Mouse (Mus musculus): ENCODE measurements around the gene Anks1b. TPM values are rescaled to one million over a fixed set of nuclear protein-coding genes. Genes with fewer than 3 reads are reported as not detected.

Anks1b gene
- total RNA-seq, 2 experiments from 2014 or later: 488 to 500 TPM

DNA sequence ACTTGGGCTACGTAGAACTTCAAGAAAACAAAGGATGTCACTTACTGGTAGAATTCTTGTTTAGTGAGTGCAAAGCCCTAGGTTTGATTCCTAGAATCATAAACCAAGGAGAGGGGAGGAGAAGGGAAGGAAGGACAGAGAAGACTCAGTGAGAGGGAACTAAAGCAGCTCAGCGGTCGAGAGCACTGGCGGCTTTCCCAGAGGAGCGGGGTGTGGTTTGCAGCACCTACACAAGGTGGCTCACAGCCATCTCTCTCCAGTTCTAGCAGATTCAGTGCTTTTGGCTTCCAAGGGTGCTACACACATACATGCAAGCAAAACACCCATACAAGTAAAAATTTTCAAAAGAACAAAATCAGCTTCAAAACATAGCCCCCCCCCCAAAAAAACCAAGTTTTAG lies 1126.6 kb downstream of the Anks1b start:
- DNase-seq (ENCODE audit: low spot score in 2 of 2): peak in 1 of 2 experiments; percentile 61

GRCm38 (mm10) chr10:91001421-91001820 lies 1128.1 kb downstream of the Anks1b start:
- peak; percentile 44 to 74 for DNase-seq (ENCODE audit: low spot score in 2 of 2)

DNA sequence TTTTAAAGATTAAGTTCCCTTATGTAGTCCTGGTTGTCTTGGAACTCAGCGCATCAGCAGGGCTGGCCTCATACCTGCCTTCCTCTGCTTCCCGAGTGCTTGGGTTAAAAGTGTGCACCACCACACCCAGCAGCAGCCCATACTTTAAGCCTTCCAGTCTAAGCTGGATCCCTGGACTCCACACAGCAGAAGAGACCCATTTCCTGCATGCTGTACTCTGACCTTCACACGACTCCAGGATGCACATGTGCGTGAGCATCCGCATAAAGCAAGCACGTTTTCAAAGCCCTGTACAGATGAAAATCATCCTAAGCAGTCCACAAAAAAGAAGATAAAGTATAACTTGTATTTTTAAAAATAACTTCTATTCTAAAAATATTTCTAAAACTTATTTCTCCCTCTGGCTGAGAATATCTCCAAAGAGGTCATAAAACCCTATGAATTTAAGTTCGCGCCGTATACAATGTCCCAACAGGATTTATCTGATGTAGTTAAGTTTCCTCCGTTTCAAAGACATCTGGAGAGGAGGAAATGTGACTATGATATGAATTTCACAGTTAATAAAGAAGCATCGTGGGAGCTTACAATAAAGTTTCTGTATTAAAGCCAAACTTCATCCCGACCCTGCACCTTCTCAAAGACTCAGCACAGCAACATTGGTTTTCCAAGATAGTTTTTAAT lies 1132.7 kb downstream of the Anks1b start:
- no peak for DNase-seq (ENCODE audit: low spot score in 2 of 2)

Other genes starting within 250 kb of the Anks1b start
- 10 to 100 TPM; 26.7 to 27.6 TPM for gene Scyl2, start 187.2 kb upstream of the Anks1b start, total RNA-seq (2021)
- 10 to 100 TPM; 25.4 to 26.4 TPM for gene Actr6, start 141.2 kb upstream of the Anks1b start, total RNA-seq (2021)
- 10 to 100 TPM; 72.9 to 74.8 TPM for gene Uhrf1bp1l, start 128.5 kb upstream of the Anks1b start, total RNA-seq (2021)